Mouse (Mus musculus) bone marrow, adult 2 months (tissue): ENCODE data around the gene Camta2.

Experiments used
- CTCF ChIP-seq: fragments of 200-500 bp; IDR thresholded peaks from 2 replicates; pipeline ENCODE4 v1.5.1; 2011; ENCODE audit warnings: low read length, control low read depth; ENCODE audit not compliant: control insufficient read depth, insufficient read depth
- POLR2A ChIP-seq: fragments of 200-500 bp; IDR thresholded peaks from 2 replicates; pipeline ENCODE4 v1.6.1; 2011; ENCODE audit warnings: low read depth, mild to moderate bottlenecking, control low read depth, low read length, borderline replicate concordance; ENCODE audit not compliant: control insufficient read depth

DNA sequence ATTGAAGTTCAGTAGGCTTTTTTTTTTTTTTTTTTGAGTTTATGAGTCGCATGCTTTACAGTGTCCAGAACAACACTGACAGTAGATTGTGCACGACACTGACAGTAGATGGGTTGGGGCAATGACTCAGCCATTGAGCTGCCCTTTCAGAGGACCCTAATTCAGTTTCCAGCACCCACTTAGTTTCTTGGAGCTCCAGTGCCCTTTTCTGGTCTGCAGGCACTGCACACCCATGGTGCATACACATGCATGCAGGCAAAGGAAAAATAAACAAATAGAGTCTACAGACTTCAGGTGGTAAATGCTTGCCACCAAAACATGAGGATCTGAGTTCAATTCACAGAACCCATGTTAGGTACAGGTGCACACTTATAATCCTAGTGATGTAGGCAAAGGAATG lies 38.7 kb upstream of the Camta2 start:
- TF ChIP-seq CTCF (no peak), POLR2A (no peak)
